Mouse (Mus musculus): ENCODE results near the gene Tmem121.

- TF ChIP-seq MAFK (IDR thresholded peaks at IDR 0.05; ENCODE audit: insufficient read depth, low read depth, low read length) (no peak), HCFC1 (IDR thresholded peaks at IDR 0.05; ENCODE audit: borderline replicate concordance, insufficient read depth, low read length) (no peak), CHD2 (IDR thresholded peaks at IDR 0.05; ENCODE audit: low read depth, low read length) (no peak)
Measured at GRCm38 (mm10) chr12:113224687-113225091, 39.0 kb downstream of the Tmem121 start.
